Mouse (Mus musculus): ENCODE measurements around the gene Tbkbp1.

GRCm38 (mm10) chr11:97189231-97189630 lies 37.9 kb upstream of the Tbkbp1 start:
- TF ChIP-seq JUN (IDR thresholded peaks at IDR 0.05; ENCODE audit: insufficient read depth, low read depth, low read length), result no peak
- TF ChIP-seq POLR2AphosphoS2 (IDR thresholded peaks at IDR 0.05; ENCODE audit: low read depth, low read length), result no peak

Data from CH12.LX (cell line).